ENCODE assay signal across 1 mouse cellular context in the genomic region with DNA sequence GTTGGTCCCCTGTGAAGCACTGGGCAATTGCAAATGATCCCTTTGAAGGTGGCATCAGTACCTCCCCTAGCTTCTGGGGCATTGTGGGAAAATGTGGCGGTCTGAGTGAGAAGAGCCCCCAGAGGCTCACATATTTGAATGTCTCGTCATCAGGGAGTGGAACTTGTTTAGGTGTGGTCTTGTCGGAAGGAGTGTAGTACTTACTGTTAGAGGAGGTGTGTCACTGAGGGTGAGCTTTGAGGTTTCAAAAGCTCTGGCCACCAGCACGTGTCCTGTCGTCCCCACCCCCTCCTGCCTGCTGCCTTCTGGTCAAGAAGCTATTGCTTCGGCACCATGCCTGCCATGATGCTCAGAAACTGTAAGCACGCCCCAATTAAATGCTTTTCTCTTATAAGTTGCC.
A peak's percentile ranks its signal among the peaks of the same experiment; 100 is the strongest.
TF ChIP-seq lines count a peak whose summit lies in the region.

No protein-coding gene starts in this region.

TF ChIP-seq in CH12.LX, 34 proteins besides CTCF, POLR2A, EP300 and RAD21 (continued from another document):
- TF ChIP-seq ZKSCAN1 (IDR thresholded peaks at IDR 0.05; ENCODE audit: borderline replicate concordance, low read depth, low read length), result no peak
- 0 out of 2 replicates have a peak, but pooled peaks have one; percentile 49 for TF ChIP-seq MYC (IDR thresholded peaks at IDR 0.05; ENCODE audit: low read depth, low read length)
- no peak for TF ChIP-seq ZNF384 (IDR thresholded peaks at IDR 0.05; ENCODE audit: low read depth, low read length)
- TF ChIP-seq MAZ (IDR thresholded peaks at IDR 0.05; ENCODE audit: low read depth, low read length), result no peak
- TF ChIP-seq NRF1 (IDR thresholded peaks at IDR 0.05; ENCODE audit: low read depth, low read length), result no peak
- no peak for TF ChIP-seq CHD2 (IDR thresholded peaks at IDR 0.05; ENCODE audit: low read length)
- no peak for TF ChIP-seq HCFC1 (IDR thresholded peaks at IDR 0.05; ENCODE audit: low read depth, low read length)
- TF ChIP-seq ETS1 (conservative IDR thresholded peaks at IDR 0.05; ENCODE audit: low read depth, low read length), result peak; percentile 35; the same call in 1 of the 2 replicates
- 0 out of 2 replicates have a peak, but pooled peaks have one; percentile 56 for TF ChIP-seq MAX (IDR thresholded peaks at IDR 0.05; ENCODE audit: low read length)
- no peak for TF ChIP-seq RCOR1 (conservative IDR thresholded peaks at IDR 0.05; ENCODE audit: low read depth, low read length)
